Mouse (Mus musculus): ENCODE measurements around the gene Acot8. TPM values are rescaled to one million over a fixed set of nuclear protein-coding genes. Genes with fewer than 3 reads are reported as not detected.

Acot8 gene
- total and polyA plus RNA-seq, 3 experiments = 11.9 to 26.8 (median 15.8) TPM

DNA sequence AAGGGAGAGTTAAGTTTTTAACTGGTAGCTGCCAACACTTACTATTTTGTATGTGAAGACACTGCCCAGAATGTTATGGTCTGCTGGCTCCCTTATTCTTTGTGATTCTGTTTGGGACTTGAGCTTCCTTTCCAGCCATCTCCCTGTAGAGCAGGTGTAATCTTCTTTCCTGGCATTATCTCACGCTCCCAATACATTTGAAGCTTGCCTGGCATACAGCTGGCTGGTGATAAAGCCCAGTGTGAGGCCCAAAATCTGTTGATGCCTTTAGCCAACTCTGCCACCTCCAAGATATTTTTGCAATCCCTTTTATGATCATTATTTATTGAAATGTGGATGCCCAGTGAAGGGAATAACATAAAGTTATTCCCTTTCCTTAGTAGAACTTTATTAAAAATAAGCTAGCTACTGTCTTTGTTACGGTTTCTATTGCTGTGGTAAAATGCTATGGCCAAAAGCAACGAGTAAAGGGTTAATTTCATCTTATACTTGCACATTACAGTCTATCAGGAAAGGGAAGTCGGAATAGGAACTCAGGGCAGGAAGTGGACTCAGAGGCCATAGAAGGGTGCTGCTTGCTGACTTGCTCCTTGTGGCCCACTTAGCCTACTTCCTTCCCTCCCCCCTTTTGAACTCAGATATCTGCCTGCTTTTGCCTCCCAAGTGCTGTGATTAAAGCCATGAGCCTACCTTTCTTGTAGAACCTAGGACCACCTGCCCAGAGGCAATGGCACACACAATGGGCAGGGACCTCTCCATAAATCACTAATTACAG lies 44.4 kb downstream of the Acot8 start:
- Histone ChIP-seq H3K4me1 (ENCODE audit: control insufficient read depth in 1 of 2, insufficient read depth in 2 of 2) (peaks cover 0 to 18% of the 10 kb centered on the region in 2 experiments; a peak in 3 of 4 replicates), H3K27me3 (replicated peaks) (no peaks in the 10 kb centered on the region), H3K4me3 (replicated peaks in 1 of 3; ENCODE audit: low read depth in 2 of 3, low read length in 2 of 3, poor library complexity in 1 of 3) (no peak overlapping the region), H3K27ac (ENCODE audit: insufficient read depth, low read depth) (no peak overlapping the region), H3K4me2 (ENCODE audit: insufficient read depth, low read depth, poor library complexity, severe bottlenecking) (no peak overlapping the region), H3K36me3 (replicated peaks in 1 of 2; ENCODE audit: control insufficient read depth in 1 of 2, insufficient read depth in 1 of 2, low read length in 1 of 2) (peaks cover 83 to 94% of the 10 kb centered on the region in 2 experiments), H3K9ac (ENCODE audit: insufficient read depth, low read depth) (no peak overlapping the region), H3K9me3 (replicated peaks; ENCODE audit: low read length) (no peaks in the 10 kb centered on the region), H3K79me2 (replicated peaks; ENCODE audit: control insufficient read depth, extremely low read depth, insufficient read depth, poor library complexity, severe bottlenecking) (no peaks in the 10 kb centered on the region)
- no peak for TF ChIP-seq EP300 (IDR thresholded peaks at IDR 0.05; ENCODE audit: low read length)
- no peak for TF ChIP-seq ZKSCAN1 (IDR thresholded peaks at IDR 0.05; ENCODE audit: borderline replicate concordance, low read depth, low read length)
- TF ChIP-seq MAZ (IDR thresholded peaks at IDR 0.05; ENCODE audit: low read depth, low read length) = no peak
- TF ChIP-seq MYC (IDR thresholded peaks at IDR 0.05; ENCODE audit: low read depth, low read length) = no peak
- no peak for TF ChIP-seq MEF2A (IDR thresholded peaks at IDR 0.05; ENCODE audit: borderline replicate concordance, low read depth, low read length)
- TF ChIP-seq ZMIZ1 (IDR thresholded peaks at IDR 0.05; ENCODE audit: low read depth, low read length) = no peak
- TF ChIP-seq E2F4 (IDR thresholded peaks at IDR 0.05; ENCODE audit: insufficient replicate concordance, low read depth, low read length) = no peak
- TF ChIP-seq TBP (conservative IDR thresholded peaks at IDR 0.05; ENCODE audit: low read depth, low read length) = no peak
- no peak for TF ChIP-seq CHD2 (IDR thresholded peaks at IDR 0.05; ENCODE audit: low read length)
- TF ChIP-seq POLR2AphosphoS2 (IDR thresholded peaks at IDR 0.05; ENCODE audit: low read depth, low read length) = no peak
- TF ChIP-seq ELF1 (IDR thresholded peaks at IDR 0.05; ENCODE audit: low read depth, low read length) = no peak
- no peak for TF ChIP-seq MAX (IDR thresholded peaks at IDR 0.05; ENCODE audit: low read length)
- TF ChIP-seq ZC3H11A (IDR thresholded peaks at IDR 0.05; ENCODE audit: low read depth, low read length) = no peak
- TF ChIP-seq USF2 (conservative IDR thresholded peaks at IDR 0.05; ENCODE audit: low read depth, low read length) = no peak
- no peak for TF ChIP-seq USF1 (IDR thresholded peaks at IDR 0.05; ENCODE audit: low read depth, low read length)
- no peak for TF ChIP-seq SIN3A (IDR thresholded peaks at IDR 0.05; ENCODE audit: low read length)
- TF ChIP-seq PAX5 (IDR thresholded peaks at IDR 0.05; ENCODE audit: low read length) = no peak
- TF ChIP-seq JUND (conservative IDR thresholded peaks at IDR 0.05; ENCODE audit: low read depth, low read length) = no peak
- no peak for TF ChIP-seq SMC3 (IDR thresholded peaks at IDR 0.05; ENCODE audit: low read depth, low read length)
- DNase-seq (ENCODE audit: extremely low read depth) = no peak
- dilution Hi-C loops (cut with MboI; ENCODE audit: extremely low pct_ligation_motif_present, extremely low pct_unique_long_range_greater_than_20kb, low sequenced_read_pairs) = no loop called here
- in situ Hi-C loops (cut with MboI; ENCODE audit: low pct_ligation_motif_present, low pct_unique_long_range_greater_than_20kb, low sequenced_read_pairs) = no loop called here

DNA sequence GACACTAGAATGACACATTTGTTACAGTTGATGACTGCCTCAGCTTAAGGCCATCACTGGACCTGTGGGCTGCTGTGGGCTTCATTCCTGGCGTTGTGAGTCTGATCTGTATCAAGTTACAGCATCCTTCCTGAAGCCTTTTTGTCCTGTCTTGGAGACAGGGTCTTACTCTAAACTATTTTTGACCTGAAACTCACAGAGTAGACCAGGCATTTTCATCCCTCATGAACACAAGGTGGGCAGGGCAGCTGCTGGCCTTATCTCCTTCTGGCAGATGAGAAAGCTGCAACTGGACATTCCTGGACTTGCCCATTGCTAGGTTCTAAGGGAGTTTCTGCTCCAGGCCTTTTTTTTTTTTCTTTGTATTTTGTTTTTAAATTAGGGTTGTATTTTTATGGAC lies 46.0 kb downstream of the Acot8 start:
- H3K9ac ChIP-seq (ENCODE audit: insufficient read depth, low read depth) = no peak overlapping the region
- H3K36me3 ChIP-seq (replicated peaks in 1 of 2; ENCODE audit: control insufficient read depth in 1 of 2, insufficient read depth in 1 of 2, low read length in 1 of 2) = peaks cover 92 to 99% of the 10 kb centered on the region in 2 experiments
- no peak overlapping the region for H3K27ac ChIP-seq (ENCODE audit: insufficient read depth, low read depth)
- H3K79me2 ChIP-seq (replicated peaks; ENCODE audit: control insufficient read depth, extremely low read depth, insufficient read depth, poor library complexity, severe bottlenecking) = no peaks in the 10 kb centered on the region
- no peak for DNase-seq (ENCODE audit: extremely low read depth)
- dilution Hi-C loops (cut with MboI; ENCODE audit: extremely low pct_ligation_motif_present, extremely low pct_unique_long_range_greater_than_20kb, low sequenced_read_pairs) (no loop called here), in situ Hi-C loops (cut with MboI; ENCODE audit: low pct_ligation_motif_present, low pct_unique_long_range_greater_than_20kb, low sequenced_read_pairs) (no loop called here)
- TF ChIP-seq ZC3H11A (IDR thresholded peaks at IDR 0.05; ENCODE audit: low read depth, low read length) (no peak), ETS1 (conservative IDR thresholded peaks at IDR 0.05; ENCODE audit: low read depth, low read length) (no peak)
- H3K9me3 ChIP-seq (replicated peaks; ENCODE audit: low read length) = no peaks in the 10 kb centered on the region
- no peak overlapping the region for H3K4me2 ChIP-seq (ENCODE audit: insufficient read depth, low read depth, poor library complexity, severe bottlenecking)
- no peak overlapping the region for H3K4me3 ChIP-seq (replicated peaks in 1 of 3; ENCODE audit: low read depth in 2 of 3, low read length in 2 of 3, poor library complexity in 1 of 3)
- peaks cover 0 to 8% of the 10 kb centered on the region in 2 experiments; a peak in 2 of 4 replicates for H3K4me1 ChIP-seq (ENCODE audit: control insufficient read depth in 1 of 2, insufficient read depth in 2 of 2)
- H3K27me3 ChIP-seq (replicated peaks) = no peaks in the 10 kb centered on the region

Measured in CH12.LX (cell line).